Mouse (Mus musculus): ENCODE measurements at regions not wholly inside any gene's neighbourhood (a gene's known extent, or its start where the extent isn't known, plus 50 kb on each side); places are given as distances from the start of the nearest gene placed in this dataset.

GRCm38 (mm10) chr3:134102151-134102738, 134.0 kb upstream of the Cxxc4 start:
- H3K4me3 ChIP-seq (ENCODE audit: low read depth, low read length), result no peak overlapping the region
- H3K9ac ChIP-seq (ENCODE audit: low read length), result no peak overlapping the region
- no peaks in the 10 kb centered on the region for H3K27me3 ChIP-seq (ENCODE audit: control insufficient read depth, insufficient read depth, low read length)
- H3K4me2 ChIP-seq (ENCODE audit: low read depth, low read length, severe bottlenecking), result no peak overlapping the region
- no peak overlapping the region for H3K27ac ChIP-seq (ENCODE audit: low read depth, low read length)
- H3K9me3 ChIP-seq (ENCODE audit: control insufficient read depth, low read length), result no peaks in the 10 kb centered on the region
- ATAC-seq (replicated peaks; ENCODE audit: low FRiP score), result no peak
- no peak for DNase-seq (ENCODE audit: low spot score)
- WGBS, result 83% methylated on average over 3 of the region's 3 CpGs
- peaks cover 5% of the 10 kb centered on the region; the same call in 1 of the 2 replicates for H3K4me1 ChIP-seq (replicated peaks; ENCODE audit: control insufficient read depth, insufficient read depth, low read length)
- no peaks in the 10 kb centered on the region for H3K36me3 ChIP-seq (ENCODE audit: control insufficient read depth, insufficient read depth, low read length)

DNA sequence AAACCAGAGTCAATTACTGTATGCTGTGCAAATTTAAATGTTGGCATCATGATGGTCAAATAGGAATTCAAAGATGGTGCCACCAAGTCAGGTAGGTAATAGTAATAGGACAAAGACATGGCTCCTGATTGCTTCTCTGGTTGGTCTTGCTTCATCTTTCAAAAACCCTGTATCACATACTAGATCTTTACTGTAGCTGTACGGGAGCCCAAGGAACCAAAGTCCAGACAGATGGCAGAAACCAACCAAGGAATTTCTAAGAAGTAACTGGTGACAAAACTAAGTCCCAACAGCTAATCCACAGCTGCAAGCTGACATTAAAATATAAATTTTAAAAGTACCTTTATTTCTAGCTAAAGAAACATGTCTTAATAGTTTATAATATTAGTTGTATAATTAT, 131.7 kb upstream of the Cxxc4 start:
- H3K4me3 ChIP-seq (ENCODE audit: low read depth, low read length), result no peak overlapping the region
- H3K4me2 ChIP-seq (ENCODE audit: low read depth, low read length, severe bottlenecking), result no peak overlapping the region
- no peak overlapping the region for H3K27ac ChIP-seq (ENCODE audit: low read depth, low read length)
- H3K9ac ChIP-seq (ENCODE audit: low read length), result no peak overlapping the region
- 81% methylated on average over 1 of the region's 1 CpGs for WGBS
- DNase-seq (ENCODE audit: low spot score) (no peak), ATAC-seq (replicated peaks; ENCODE audit: low FRiP score) (no peak)
- H3K36me3 ChIP-seq (ENCODE audit: control insufficient read depth, insufficient read depth, low read length), result no peaks in the 10 kb centered on the region
- H3K9me3 ChIP-seq (ENCODE audit: control insufficient read depth, low read length), result no peaks in the 10 kb centered on the region
- peaks cover 5% of the 10 kb centered on the region; the same call in 1 of the 2 replicates for H3K4me1 ChIP-seq (replicated peaks; ENCODE audit: control insufficient read depth, insufficient read depth, low read length)
- no peaks in the 10 kb centered on the region for H3K27me3 ChIP-seq (ENCODE audit: control insufficient read depth, insufficient read depth, low read length)

- Histone ChIP-seq H3K4me2 (ENCODE audit: low read depth, low read length, severe bottlenecking) (no peak overlapping the region), H3K9ac (ENCODE audit: low read length) (no peak overlapping the region), H3K36me3 (ENCODE audit: control insufficient read depth, insufficient read depth, low read length) (no peaks in the 10 kb centered on the region), H3K4me1 (replicated peaks; ENCODE audit: control insufficient read depth, insufficient read depth, low read length) (peaks cover 2% of the 10 kb centered on the region; the same call in 1 of the 2 replicates), H3K9me3 (ENCODE audit: control insufficient read depth, low read length) (no peaks in the 10 kb centered on the region), H3K27me3 (ENCODE audit: control insufficient read depth, insufficient read depth, low read length) (no peaks in the 10 kb centered on the region), H3K27ac (ENCODE audit: low read depth, low read length) (no peak overlapping the region), H3K4me3 (ENCODE audit: low read depth, low read length) (no peak overlapping the region)
- ATAC-seq (replicated peaks; ENCODE audit: low FRiP score) (no peak), DNase-seq (ENCODE audit: low spot score) (no peak)
- WGBS, result 77% methylated on average over 2 of the region's 2 CpGs
Measured at GRCm38 (mm10) chr3:134105112-134105511, 131.2 kb upstream of the Cxxc4 start.

GRCm38 (mm10) chr3:134105567-134105966, 130.7 kb upstream of the Cxxc4 start:
- DNase-seq (ENCODE audit: low spot score) (no peak), ATAC-seq (replicated peaks; ENCODE audit: low FRiP score) (0 out of 2 replicates have a peak, but pooled peaks have one; percentile 33)
- no peaks in the 10 kb centered on the region for H3K9me3 ChIP-seq (ENCODE audit: control insufficient read depth, low read length)
- WGBS, result 64% methylated on average over 3 of the region's 3 CpGs
- H3K9ac ChIP-seq (ENCODE audit: low read length), result no peak overlapping the region
- no peak overlapping the region for H3K4me2 ChIP-seq (ENCODE audit: low read depth, low read length, severe bottlenecking)
- H3K27me3 ChIP-seq (ENCODE audit: control insufficient read depth, insufficient read depth, low read length), result no peaks in the 10 kb centered on the region
- no peaks in the 10 kb centered on the region for H3K4me1 ChIP-seq (replicated peaks; ENCODE audit: control insufficient read depth, insufficient read depth, low read length)
- no peak overlapping the region for H3K4me3 ChIP-seq (ENCODE audit: low read depth, low read length)
- H3K36me3 ChIP-seq (ENCODE audit: control insufficient read depth, insufficient read depth, low read length), result no peaks in the 10 kb centered on the region
- no peak overlapping the region for H3K27ac ChIP-seq (ENCODE audit: low read depth, low read length)

- DNase-seq (ENCODE audit: low spot score), result no peak
- ATAC-seq (replicated peaks; ENCODE audit: low FRiP score), result peak; percentile 80
- H3K9ac ChIP-seq (ENCODE audit: low read length), result no peak overlapping the region
- no peaks in the 10 kb centered on the region for H3K9me3 ChIP-seq (ENCODE audit: control insufficient read depth, low read length)
- H3K27me3 ChIP-seq (ENCODE audit: control insufficient read depth, insufficient read depth, low read length), result no peaks in the 10 kb centered on the region
- 43% methylated on average over 1 of the region's 1 CpGs for WGBS
- no peak overlapping the region for H3K4me2 ChIP-seq (ENCODE audit: low read depth, low read length, severe bottlenecking)
- no peak overlapping the region for H3K4me3 ChIP-seq (ENCODE audit: low read depth, low read length)
- no peaks in the 10 kb centered on the region for H3K4me1 ChIP-seq (replicated peaks; ENCODE audit: control insufficient read depth, insufficient read depth, low read length)
- no peak overlapping the region for H3K27ac ChIP-seq (ENCODE audit: low read depth, low read length)
- no peaks in the 10 kb centered on the region for H3K36me3 ChIP-seq (ENCODE audit: control insufficient read depth, insufficient read depth, low read length)
Measured at GRCm38 (mm10) chr3:134114501-134114900, 121.8 kb upstream of the Cxxc4 start.

- no peaks in the 10 kb centered on the region for H3K36me3 ChIP-seq (ENCODE audit: control insufficient read depth, insufficient read depth, low read length)
- no peak overlapping the region for H3K4me2 ChIP-seq (ENCODE audit: low read depth, low read length, severe bottlenecking)
- DNase-seq (ENCODE audit: low spot score), result no peak
- WGBS, result 96% methylated on average over 4 of the region's 4 CpGs
- ATAC-seq (replicated peaks; ENCODE audit: low FRiP score), result peak; percentile 36; the same call in 1 of the 2 replicates
- no peaks in the 10 kb centered on the region for H3K4me1 ChIP-seq (replicated peaks; ENCODE audit: control insufficient read depth, insufficient read depth, low read length)
- H3K27me3 ChIP-seq (ENCODE audit: control insufficient read depth, insufficient read depth, low read length), result no peaks in the 10 kb centered on the region
- no peak overlapping the region for H3K4me3 ChIP-seq (ENCODE audit: low read depth, low read length)
- H3K9ac ChIP-seq (ENCODE audit: low read length), result no peak overlapping the region
- H3K27ac ChIP-seq (ENCODE audit: low read depth, low read length), result no peak overlapping the region
- H3K9me3 ChIP-seq (ENCODE audit: control insufficient read depth, low read length), result no peaks in the 10 kb centered on the region
Measured at GRCm38 (mm10) chr3:134115007-134115406, 121.3 kb upstream of the Cxxc4 start.

- Histone ChIP-seq H3K4me2 (ENCODE audit: low read depth, low read length, severe bottlenecking) (no peak overlapping the region), H3K9me3 (ENCODE audit: control insufficient read depth, low read length) (no peaks in the 10 kb centered on the region), H3K4me3 (ENCODE audit: low read depth, low read length) (no peak overlapping the region), H3K27ac (ENCODE audit: low read depth, low read length) (no peak overlapping the region), H3K27me3 (ENCODE audit: control insufficient read depth, insufficient read depth, low read length) (no peaks in the 10 kb centered on the region), H3K4me1 (replicated peaks; ENCODE audit: control insufficient read depth, insufficient read depth, low read length) (no peaks in the 10 kb centered on the region), H3K36me3 (ENCODE audit: control insufficient read depth, insufficient read depth, low read length) (no peaks in the 10 kb centered on the region), H3K9ac (ENCODE audit: low read length) (no peak overlapping the region)
- ATAC-seq (replicated peaks; ENCODE audit: low FRiP score), result no peak
- 67% methylated on average over 4 of the region's 4 CpGs for WGBS
- no peak for DNase-seq (ENCODE audit: low spot score)
Measured at GRCm38 (mm10) chr3:134118898-134119297, 117.4 kb upstream of the Cxxc4 start.

DNA sequence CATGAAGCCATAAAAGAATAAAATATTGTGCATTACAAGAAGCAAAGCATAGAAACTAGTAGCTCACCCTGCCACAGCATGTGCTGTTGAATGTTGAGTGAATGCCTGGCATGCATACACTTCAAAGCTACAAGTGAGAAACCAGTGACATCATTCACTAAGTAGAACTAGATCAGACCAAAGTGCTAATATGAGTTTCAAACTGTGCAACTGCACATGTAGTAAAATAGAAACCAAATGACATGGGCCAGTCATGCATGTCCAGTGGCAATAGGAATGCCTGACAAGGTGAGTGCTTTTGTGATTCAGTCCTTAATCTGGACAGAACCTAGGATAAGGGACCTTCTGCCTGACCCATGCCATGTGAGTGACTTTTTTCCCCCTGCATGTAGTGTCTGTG, 111.3 kb upstream of the Cxxc4 start:
- no peak overlapping the region for H3K27ac ChIP-seq (ENCODE audit: low read depth, low read length)
- no peaks in the 10 kb centered on the region for H3K36me3 ChIP-seq (ENCODE audit: control insufficient read depth, insufficient read depth, low read length)
- no peaks in the 10 kb centered on the region for H3K27me3 ChIP-seq (ENCODE audit: control insufficient read depth, insufficient read depth, low read length)
- ATAC-seq (replicated peaks; ENCODE audit: low FRiP score) (no peak), DNase-seq (ENCODE audit: low spot score) (no peak)
- no peaks in the 10 kb centered on the region for H3K9me3 ChIP-seq (ENCODE audit: control insufficient read depth, low read length)
- H3K4me1 ChIP-seq (replicated peaks; ENCODE audit: control insufficient read depth, insufficient read depth, low read length), result no peaks in the 10 kb centered on the region
- no peak overlapping the region for H3K4me3 ChIP-seq (ENCODE audit: low read depth, low read length)
- H3K4me2 ChIP-seq (ENCODE audit: low read depth, low read length, severe bottlenecking), result no peak overlapping the region
- no peak overlapping the region for H3K9ac ChIP-seq (ENCODE audit: low read length)

DNA sequence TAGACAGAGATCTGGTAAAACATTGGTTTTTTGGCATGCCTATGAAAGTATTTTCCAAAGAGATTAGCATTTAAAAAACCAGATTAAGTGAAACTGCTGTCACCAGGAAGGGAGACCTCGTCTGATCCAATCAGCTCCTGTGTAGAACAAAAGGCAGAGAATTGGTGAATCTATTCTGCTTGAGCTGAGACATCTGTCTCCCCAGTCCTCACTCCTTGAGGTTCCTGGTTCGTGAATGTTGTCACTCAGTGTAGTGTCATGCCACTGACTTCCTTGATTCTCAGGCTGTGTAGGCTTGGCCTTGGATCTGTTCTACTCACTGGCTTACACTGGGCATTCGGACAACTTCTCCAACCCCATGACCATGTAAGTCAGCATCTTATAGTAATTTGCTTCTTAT, 105.9 kb upstream of the Cxxc4 start:
- H3K9ac ChIP-seq (ENCODE audit: low read length), result no peak overlapping the region
- peak; percentile 69 for ATAC-seq (replicated peaks; ENCODE audit: low FRiP score)
- no peak overlapping the region for H3K27ac ChIP-seq (ENCODE audit: low read depth, low read length)
- no peak for DNase-seq (ENCODE audit: low spot score)
- H3K9me3 ChIP-seq (ENCODE audit: control insufficient read depth, low read length), result no peaks in the 10 kb centered on the region
- no peaks in the 10 kb centered on the region for H3K4me1 ChIP-seq (replicated peaks; ENCODE audit: control insufficient read depth, insufficient read depth, low read length)
- no peak overlapping the region for H3K4me3 ChIP-seq (ENCODE audit: low read depth, low read length)
- 31% methylated on average over 3 of the region's 3 CpGs for WGBS
- H3K4me2 ChIP-seq (ENCODE audit: low read depth, low read length, severe bottlenecking), result no peak overlapping the region
- no peaks in the 10 kb centered on the region for H3K27me3 ChIP-seq (ENCODE audit: control insufficient read depth, insufficient read depth, low read length)
- no peaks in the 10 kb centered on the region for H3K36me3 ChIP-seq (ENCODE audit: control insufficient read depth, insufficient read depth, low read length)
